Mouse (Mus musculus): ENCODE measurements around the gene Fmo2.

- no peak for TF ChIP-seq EP300 (IDR thresholded peaks at IDR 0.05; ENCODE audit: insufficient read depth, low read depth, low read length)
- TF ChIP-seq CTCF (IDR thresholded peaks at IDR 0.05), result no peak
- no peak for TF ChIP-seq POLR2A (IDR thresholded peaks at IDR 0.05; ENCODE audit: insufficient read depth, low read depth, low read length)
Observed at GRCm38 (mm10) chr1:162853812-162854482, 44.6 kb downstream of the Fmo2 start.

Measured in heart, adult 2 months (tissue).